Mouse (Mus musculus) lung, embryonic 15.5 days (tissue): ENCODE results near the gene Tnfrsf8. TPM values are rescaled to one million over a fixed set of nuclear protein-coding genes. Genes with fewer than 3 reads are reported as not detected.
"Not testable (repeated sequence)": the region's sequence is repeated elsewhere in the genome, so short reads cannot be mapped to it uniquely, and the experiment has no call there.

Source experiments
- ATAC-seq: fragments of 200-750 bp; cut with Nextera tagmentation; 2 replicates; pipeline ENCODE4 v1.8.0; 2017; ENCODE audit warnings: moderate number of reproducible peaks, borderline replicate concordance; ENCODE audit not compliant: low FRiP score, low TSS enrichment; ENCODE audit errors: extremely low read depth
- H3K27ac ChIP-seq: fragments of 300-500 bp; sonication (generic); 2 replicates; pipeline ENCODE4 v1.5.1; 2015; ENCODE audit warnings: moderate library complexity, mild to moderate bottlenecking, inconsistent platforms
- H3K27me3 ChIP-seq: fragments of 300-500 bp; sonication (generic); 2 replicates; pipeline ENCODE4 v1.6.1; 2015; ENCODE audit warnings: inconsistent platforms
- H3K36me3 ChIP-seq: fragments of 300-500 bp; sonication (generic); 2 replicates; pipeline ENCODE4 v1.6.1; 2015; ENCODE audit warnings: inconsistent platforms
- H3K4me1 ChIP-seq: fragments of 300-500 bp; sonication (generic); 2 replicates; pipeline ENCODE4 v1.6.1; 2015; ENCODE audit warnings: inconsistent platforms
- H3K4me2 ChIP-seq: fragments of 300-500 bp; sonication (generic); 2 replicates; pipeline ENCODE4 v1.6.1; 2015; ENCODE audit warnings: inconsistent platforms, mild to moderate bottlenecking, moderate library complexity
- H3K4me3 ChIP-seq: fragments of 300-500 bp; sonication (generic); 2 replicates; pipeline ENCODE4 v1.5.1; 2015; ENCODE audit warnings: mild to moderate bottlenecking, inconsistent platforms
- H3K9ac ChIP-seq: fragments of 300-500 bp; sonication (generic); 2 replicates; pipeline ENCODE4 v1.6.1; 2015; ENCODE audit warnings: inconsistent platforms
- H3K9me3 ChIP-seq: fragments of 300-500 bp; sonication (generic); 2 replicates; pipeline ENCODE4 v1.6.1; 2016; ENCODE audit warnings: inconsistent platforms
- WGBS: fragments of 180-500 bp; shearing (Covaris S2); methylation state at CpG from one replicate; pipeline ENCODE4 v1.1.7; 2015; 5-methylcytosine and 5-hydroxymethylcytosine counted together
- polyA plus RNA-seq: library from polyadenylated mRNA; unstranded; fragments of >200 nt; fragmentation: Nextera tagmentation; extraction: Ambion mirVana; gene quantifications from 2 replicates; pipeline ENCODE4 v1.2.1, GENCODE M21; 2015

The Tnfrsf8 gene
- polyA plus RNA-seq, result 0.15 and 0.98 TPM in 2 replicates

- H3K9ac ChIP-seq, result no peak within 1 kb of the TSS
- H3K27ac ChIP-seq, result no peak within 1 kb of the TSS
- peaks cover 19% of the 10 kb centered on the region for H3K27me3 ChIP-seq
- H3K4me3 ChIP-seq, result no peak within 1 kb of the TSS
- no peaks in the 10 kb centered on the region for H3K4me1 ChIP-seq
- no peaks in the 10 kb centered on the region for H3K9me3 ChIP-seq
- no peaks in the 10 kb centered on the region for H3K36me3 ChIP-seq
- 3% methylated on average over 24 of the region's 24 CpGs for WGBS
- ATAC-seq, result no peak
- no peak within 1 kb of the TSS for H3K4me2 ChIP-seq
These were observed at the start of gene Tnfrsf8 for GRCm38 (mm10) chr4:145314836-145315467. Gene Tnfrsf8, minus strand, starts transcription at chr4:145315164.

DNA sequence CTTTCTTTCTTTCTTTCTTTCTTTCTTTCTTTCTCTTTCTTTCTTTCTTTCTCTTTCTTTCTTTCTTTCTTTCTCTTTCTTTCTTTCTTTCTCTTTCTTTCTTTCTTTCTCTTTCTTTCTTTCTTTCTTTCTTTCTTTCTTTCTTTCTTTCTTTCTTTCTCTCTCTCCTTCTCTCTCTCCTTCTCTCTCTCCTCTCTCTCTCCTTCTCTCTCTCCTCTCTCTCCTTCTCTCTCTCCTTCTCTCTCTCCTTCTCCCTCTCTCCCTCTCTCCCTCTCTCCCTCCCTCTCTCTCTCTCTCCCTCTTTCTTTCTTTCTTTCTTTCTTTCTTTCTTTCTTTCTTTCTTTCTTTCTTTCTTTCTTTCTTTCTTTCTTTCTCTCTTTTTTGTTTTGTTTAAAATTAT is 46.7 kb upstream of the Tnfrsf8 start:
- not testable (repeated sequence) for H3K4me1 ChIP-seq, H3K4me3 ChIP-seq, H3K9ac ChIP-seq, ATAC-seq, H3K36me3 ChIP-seq, H3K4me2 ChIP-seq, H3K27me3 ChIP-seq, H3K27ac ChIP-seq, H3K9me3 ChIP-seq

- ATAC-seq, result no peak
- Histone ChIP-seq H3K9me3 (no peaks in the 10 kb centered on the region), H3K4me2 (no peak overlapping the region), H3K4me3 (no peak overlapping the region), H3K27me3 (no peaks in the 10 kb centered on the region), H3K4me1 (no peaks in the 10 kb centered on the region), H3K36me3 (no peaks in the 10 kb centered on the region), H3K27ac (no peak overlapping the region), H3K9ac (no peak overlapping the region)
- WGBS, result 3% methylated on average over 12 of the region's 12 CpGs
These were observed 46.1 kb upstream of the Tnfrsf8 start for GRCm38 (mm10) chr4:145361065-145361464.

DNA sequence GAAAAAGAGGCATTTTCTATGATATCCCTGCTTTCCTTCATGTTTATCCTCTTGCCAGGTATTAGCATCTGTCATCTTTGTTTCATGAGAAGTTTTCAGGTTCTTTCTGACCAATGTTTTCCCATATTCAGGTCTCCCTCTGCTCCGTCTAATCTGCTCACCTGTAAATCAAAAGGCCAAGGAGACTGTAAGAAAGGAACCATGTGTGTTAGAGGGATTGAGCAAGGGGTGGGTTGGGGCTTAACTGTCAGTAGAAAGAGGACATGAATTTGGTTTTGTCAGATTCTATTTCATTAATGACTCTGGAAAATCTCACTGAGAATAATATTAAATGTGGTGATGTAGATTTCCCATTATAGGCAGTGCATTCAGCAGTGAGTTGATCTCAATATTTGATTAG is 45.6 kb upstream of the Tnfrsf8 start:
- 57% methylated on average over 1 of the region's 1 CpGs for WGBS
- no peak for ATAC-seq
- no peaks in the 10 kb centered on the region for H3K27me3 ChIP-seq
- no peak overlapping the region for H3K27ac ChIP-seq
- H3K4me3 ChIP-seq, result no peak overlapping the region
- no peak overlapping the region for H3K4me2 ChIP-seq
- no peaks in the 10 kb centered on the region for H3K36me3 ChIP-seq
- H3K9ac ChIP-seq, result no peak overlapping the region
- no peaks in the 10 kb centered on the region for H3K9me3 ChIP-seq
- H3K4me1 ChIP-seq, result no peaks in the 10 kb centered on the region

DNA sequence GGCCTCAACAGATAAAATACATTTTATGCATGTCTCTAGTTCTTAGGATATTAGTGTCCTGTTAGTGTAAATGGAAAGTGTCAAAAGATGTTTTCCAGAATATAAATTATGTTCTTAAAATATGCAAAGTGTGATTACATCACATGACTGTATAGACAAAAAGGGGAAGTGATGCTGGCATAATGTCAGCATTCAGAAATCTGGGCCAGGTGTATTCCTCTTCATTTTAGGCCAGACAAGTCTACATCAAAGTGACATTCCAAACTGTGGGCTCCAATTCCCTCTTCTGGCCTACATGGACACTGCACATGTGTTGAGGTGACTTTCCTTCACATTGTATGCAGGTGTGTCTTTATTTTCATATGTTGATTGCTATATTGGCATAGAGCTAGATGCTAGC is 41.3 kb upstream of the Tnfrsf8 start:
- no peak overlapping the region for H3K4me3 ChIP-seq
- no peak for ATAC-seq
- no peaks in the 10 kb centered on the region for H3K36me3 ChIP-seq
- no peak overlapping the region for H3K27ac ChIP-seq
- no peaks in the 10 kb centered on the region for H3K9me3 ChIP-seq
- H3K27me3 ChIP-seq, result no peaks in the 10 kb centered on the region
- no peak overlapping the region for H3K4me2 ChIP-seq
- H3K9ac ChIP-seq, result no peak overlapping the region
- no peaks in the 10 kb centered on the region for H3K4me1 ChIP-seq

- WGBS, result 24% methylated on average over 2 of the region's 2 CpGs
- Histone ChIP-seq H3K9me3 (no peaks in the 10 kb centered on the region), H3K27me3 (no peaks in the 10 kb centered on the region), H3K9ac (no peak overlapping the region), H3K4me1 (no peaks in the 10 kb centered on the region), H3K27ac (no peak overlapping the region), H3K4me3 (no peak overlapping the region), H3K4me2 (no peak overlapping the region), H3K36me3 (no peaks in the 10 kb centered on the region)
- ATAC-seq, result no peak
These were observed 38.9 kb upstream of the Tnfrsf8 start for GRCm38 (mm10) chr4:145353855-145354254.

- Histone ChIP-seq H3K9me3 (no peaks in the 10 kb centered on the region), H3K4me1 (no peaks in the 10 kb centered on the region), H3K4me3 (no peak overlapping the region), H3K27ac (no peak overlapping the region), H3K27me3 (no peaks in the 10 kb centered on the region), H3K36me3 (no peaks in the 10 kb centered on the region), H3K9ac (no peak overlapping the region), H3K4me2 (no peak overlapping the region)
- WGBS, result 93% methylated on average over 1 of the region's 1 CpGs
- no peak for ATAC-seq
These were observed 30.0 kb upstream of the Tnfrsf8 start for GRCm38 (mm10) chr4:145344948-145345347.

- Histone ChIP-seq H3K4me1 (no peaks in the 10 kb centered on the region), H3K9ac (no peak overlapping the region), H3K4me3 (no peak overlapping the region), H3K4me2 (no peak overlapping the region), H3K9me3 (no peaks in the 10 kb centered on the region), H3K27ac (no peak overlapping the region), H3K36me3 (no peaks in the 10 kb centered on the region), H3K27me3 (no peaks in the 10 kb centered on the region)
- 76% methylated on average over 6 of the region's 6 CpGs for WGBS
- ATAC-seq, result no peak
These were observed 27.2 kb upstream of the Tnfrsf8 start for GRCm38 (mm10) chr4:145341879-145342809.

GRCm38 (mm10) chr4:145337906-145338858 is 23.2 kb upstream of the Tnfrsf8 start:
- Histone ChIP-seq H3K36me3 (no peaks in the 10 kb centered on the region), H3K4me2 (no peak overlapping the region), H3K9me3 (no peaks in the 10 kb centered on the region), H3K9ac (no peak overlapping the region), H3K4me1 (no peaks in the 10 kb centered on the region), H3K4me3 (no peak overlapping the region), H3K27ac (no peak overlapping the region), H3K27me3 (no peaks in the 10 kb centered on the region)
- WGBS, result 73% methylated on average over 9 of the region's 9 CpGs
- no peak for ATAC-seq

- Histone ChIP-seq H3K4me1 (no peaks in the 10 kb centered on the region), H3K4me2 (no peak overlapping the region), H3K9me3 (no peaks in the 10 kb centered on the region), H3K27ac (no peak overlapping the region), H3K9ac (no peak overlapping the region), H3K27me3 (no peaks in the 10 kb centered on the region), H3K36me3 (no peaks in the 10 kb centered on the region), H3K4me3 (no peak overlapping the region)
- ATAC-seq, result no peak
- WGBS, result 76% methylated on average over 5 of the region's 5 CpGs
These were observed 21.6 kb upstream of the Tnfrsf8 start for GRCm38 (mm10) chr4:145336587-145336986.

DNA sequence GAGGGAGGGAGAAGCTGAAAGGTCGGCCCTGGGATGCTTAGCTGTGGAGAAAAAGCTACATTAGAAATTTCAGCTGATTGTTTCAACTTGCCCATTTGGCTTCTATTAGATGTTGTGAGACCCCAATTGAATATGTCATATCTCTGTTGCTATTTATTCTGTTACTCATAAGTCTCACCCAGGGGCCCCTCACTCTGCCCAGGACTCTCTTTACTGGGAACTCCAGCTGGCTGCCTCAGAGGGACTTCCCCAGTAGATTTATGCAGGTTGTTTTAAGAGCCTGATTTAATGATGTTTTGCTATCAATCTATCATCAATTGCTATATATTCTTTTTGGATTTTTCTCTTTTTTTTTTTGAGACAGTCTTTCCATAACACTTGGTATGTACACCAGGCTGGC is 21.1 kb upstream of the Tnfrsf8 start:
- no peaks in the 10 kb centered on the region for H3K4me1 ChIP-seq
- no peak overlapping the region for H3K4me3 ChIP-seq
- H3K36me3 ChIP-seq, result no peaks in the 10 kb centered on the region
- H3K27ac ChIP-seq, result no peak overlapping the region
- ATAC-seq, result no peak
- no peaks in the 10 kb centered on the region for H3K9me3 ChIP-seq
- 70% methylated on average over 1 of the region's 1 CpGs for WGBS
- no peak overlapping the region for H3K9ac ChIP-seq
- H3K27me3 ChIP-seq, result no peaks in the 10 kb centered on the region
- no peak overlapping the region for H3K4me2 ChIP-seq
